Mouse (Mus musculus) heart, postnatal 0 days (tissue): Measurements from ENCODE around the gene Bcat2.
A peak's percentile ranks its signal among the peaks of the same experiment; 100 is the strongest.

ENCODE experiments used
- CTCF ChIP-seq: IDR thresholded peaks from 2 replicates; pipeline ENCODE4 v1.5.1; 2016; ENCODE audit warnings: antibody characterized with exemption, control low read depth, low read depth
- EP300 ChIP-seq: IDR thresholded peaks from 2 replicates; pipeline ENCODE4 v1.6.1; 2016; ENCODE audit warnings: antibody characterized with exemption, low read depth

- peak; percentile 89 for TF ChIP-seq CTCF
- 0 out of 2 replicates have a peak, but pooled peaks have one; percentile 33 for TF ChIP-seq EP300
Observed at GRCm38 (mm10) chr7:45593118-45593815, 23.3 kb downstream of the Bcat2 start.
